Mouse (Mus musculus) olfactory bulb, adult 2 months (tissue): ENCODE data around the gene Ada.

ENCODE experiments used
- CTCF ChIP-seq: fragments of 200-500 bp; IDR thresholded peaks from 2 replicates; pipeline ENCODE4 v1.5.1; 2012; ENCODE audit warnings: low read depth, mild to moderate bottlenecking, low read length, moderate library complexity; ENCODE audit not compliant: insufficient read depth
- POLR2A ChIP-seq: fragments of 200-500 bp; IDR thresholded peaks from 2 replicates; pipeline ENCODE4 v1.6.1; 2012; ENCODE audit warnings: mild to moderate bottlenecking, low read depth, low read length, moderate library complexity; ENCODE audit not compliant: insufficient read depth

DNA sequence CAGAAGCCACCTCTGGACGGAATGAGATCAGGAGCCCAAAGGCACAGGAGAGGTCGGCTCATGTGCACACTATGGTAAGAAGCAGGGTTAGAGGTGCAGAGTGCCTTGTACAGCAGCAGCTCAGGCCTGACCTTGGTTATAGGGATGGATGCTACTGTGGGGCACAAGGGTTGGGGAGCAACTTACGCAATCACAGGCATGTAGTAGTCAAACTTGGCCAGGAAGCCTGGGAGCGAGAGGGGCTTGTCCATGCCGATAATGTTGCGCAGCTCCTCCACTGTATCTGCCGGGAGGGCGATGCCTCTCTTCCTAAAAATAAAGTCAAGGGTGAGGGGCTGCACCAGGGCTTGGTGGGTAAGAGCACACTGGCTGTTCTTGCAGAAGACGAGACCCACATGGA is 14.9 kb downstream of the Ada start:
- TF ChIP-seq CTCF, result no peak
- no peak for TF ChIP-seq POLR2A
